Mouse (Mus musculus) embryo, embryonic 11 days (tissue): Measurements from ENCODE around the gene Ddr2.

Experiments used
- DNase-seq: peaks from one replicate; pipeline ENCODE4 v3.0.0-alpha.2; 2015

Ddr2 gene

GRCm38 (mm10) chr1:169939345-169939744 lies 171.2 kb downstream of the Ddr2 start:
- DNase-seq, result peak; percentile 73

GRCm38 (mm10) chr1:169934005-169934725 lies 176.4 kb downstream of the Ddr2 start:
- peak; percentile 80 for DNase-seq

- no peak for DNase-seq
Measured at GRCm38 (mm10) chr1:169932122-169932746, 178.3 kb downstream of the Ddr2 start.

- DNase-seq, result no peak
Measured at GRCm38 (mm10) chr1:169931698-169932097, 178.9 kb downstream of the Ddr2 start.

GRCm38 (mm10) chr1:169928454-169928971 lies 182.0 kb downstream of the Ddr2 start, which contains the start of gene Ccdc190:
Ccdc190 (plus strand) TSS chr1:169928648.
- no peak for DNase-seq

- no peak for DNase-seq
Measured at GRCm38 (mm10) chr1:169927753-169928369, 182.7 kb downstream of the Ddr2 start.

- DNase-seq, result no peak
Measured at GRCm38 (mm10) chr1:169924567-169924966, 186.0 kb downstream of the Ddr2 start.
